Mouse (Mus musculus) gastrocnemius, adult 2 months (tissue): ENCODE measurements at regions not wholly inside any gene's neighbourhood (a gene's known extent, or its start where the extent isn't known, plus 50 kb on each side); places are given as distances from the start of the nearest gene placed in this dataset.
A peak's percentile ranks its signal among the peaks of the same experiment; 100 is the strongest.

ENCODE experiments used
- DNase-seq: peaks from one replicate; pipeline ENCODE4 v3.0.0; 2022
- H3K27ac ChIP-seq: fragments of 200-600 bp; 2 replicates; pipeline ENCODE4 v1.8.1; 2022; ENCODE audit warnings: mild to moderate bottlenecking
- H3K4me3 ChIP-seq: fragments of 200-600 bp; 2 replicates; pipeline ENCODE4 v1.8.1; 2022; ENCODE audit warnings: mild to moderate bottlenecking, moderate library complexity
- CTCF ChIP-seq: fragments of 200-600 bp; IDR thresholded peaks from 2 replicates; pipeline ENCODE4 v1.8.1; 2022; ENCODE audit warnings: antibody characterized with exemption, mild to moderate bottlenecking, moderate library complexity
- intact Hi-C: fragments of 180-260 bp; cut with DNase I; formaldehyde crosslinking; loops from one replicate; pipeline ENCODE4 v1.15.1; 2025

GRCm38 (mm10) chr16:8246445-8246844 is 178.5 kb downstream of the Tmem114 start:
- no peak overlapping the region for H3K27ac ChIP-seq
- no peak for DNase-seq
- intact Hi-C loops, result no loop called here
- H3K4me3 ChIP-seq, result no peak overlapping the region
- TF ChIP-seq CTCF, result no peak

GRCm38 (mm10) chr16:8245612-8246011 is 179.3 kb downstream of the Tmem114 start:
- no peak overlapping the region for H3K27ac ChIP-seq
- intact Hi-C loops, result no loop called here
- H3K4me3 ChIP-seq, result no peak overlapping the region
- TF ChIP-seq CTCF, result no peak
- no peak for DNase-seq

- H3K4me3 ChIP-seq, result no peak overlapping the region
- intact Hi-C loops, result no loop called here
- TF ChIP-seq CTCF, result no peak
- no peak overlapping the region for H3K27ac ChIP-seq
- DNase-seq, result no peak
These were observed 190.6 kb downstream of the Tmem114 start for GRCm38 (mm10) chr16:8234351-8234750.

GRCm38 (mm10) chr16:8232079-8232478 is 192.9 kb downstream of the Tmem114 start:
- no peak for DNase-seq
- intact Hi-C loops, result no loop called here
- Histone ChIP-seq H3K4me3 (no peak overlapping the region), H3K27ac (peak overlapping the region; percentile 53; the same call in 1 of the 2 replicates)
- TF ChIP-seq CTCF, result no peak

- no peak overlapping the region for H3K27ac ChIP-seq
- no peak for DNase-seq
- intact Hi-C loops, result no loop called here
- H3K4me3 ChIP-seq, result no peak overlapping the region
- TF ChIP-seq CTCF, result no peak
These were observed 201.2 kb downstream of the Tmem114 start for GRCm38 (mm10) chr16:8223625-8224300.

GRCm38 (mm10) chr16:8208251-8209181 is 216.4 kb downstream of the Tmem114 start:
- Histone ChIP-seq H3K27ac (0 out of 2 replicates have a peak overlapping the region, but pooled peaks have one; percentile 12), H3K4me3 (no peak overlapping the region)
- intact Hi-C loops, result no loop called here
- TF ChIP-seq CTCF, result no peak
- DNase-seq, result peak; percentile 57

- DNase-seq, result no peak
- Histone ChIP-seq H3K27ac (no peak overlapping the region), H3K4me3 (no peak overlapping the region)
- no peak for TF ChIP-seq CTCF
- intact Hi-C loops, result no loop called here
These were observed 219.9 kb downstream of the Tmem114 start for GRCm38 (mm10) chr16:8205014-8205413.

- no peak for DNase-seq
- H3K4me3 ChIP-seq, result no peak overlapping the region
- intact Hi-C loops, result no loop called here
- no peak for TF ChIP-seq CTCF
- H3K27ac ChIP-seq, result no peak overlapping the region
These were observed 223.6 kb downstream of the Tmem114 start for GRCm38 (mm10) chr16:8201306-8201705.

- H3K4me3 ChIP-seq, result no peak overlapping the region
- H3K27ac ChIP-seq, result no peak overlapping the region
- DNase-seq, result no peak
- no peak for TF ChIP-seq CTCF
- intact Hi-C loops, result no loop called here
These were observed 226.0 kb downstream of the Tmem114 start for GRCm38 (mm10) chr16:8198771-8199562.

GRCm38 (mm10) chr16:8189472-8190240 is 235.3 kb downstream of the Tmem114 start:
- intact Hi-C loops, result no loop called here
- no peak for TF ChIP-seq CTCF
- Histone ChIP-seq H3K27ac (no peak overlapping the region), H3K4me3 (no peak overlapping the region)
- DNase-seq, result no peak

- no peak overlapping the region for H3K27ac ChIP-seq
- no peak overlapping the region for H3K4me3 ChIP-seq
- DNase-seq, result no peak
- intact Hi-C loops, result no loop called here
- TF ChIP-seq CTCF, result no peak
These were observed 235.9 kb downstream of the Tmem114 start for GRCm38 (mm10) chr16:8189071-8189470.

GRCm38 (mm10) chr16:8188505-8188904 is 236.4 kb downstream of the Tmem114 start:
- no peak for TF ChIP-seq CTCF
- H3K27ac ChIP-seq, result no peak overlapping the region
- H3K4me3 ChIP-seq, result no peak overlapping the region
- intact Hi-C loops, result no loop called here
- DNase-seq, result no peak
